Mouse (Mus musculus) mouse embryonic stem cell (cell line): ENCODE data around the gene Pds5b.
"Not testable (repeated sequence)": the region's sequence is repeated elsewhere in the genome, so short reads cannot be mapped to it uniquely, and the experiment has no call there.

Source experiments
- in situ Hi-C, 2 experiments: fragments of 300-500 bp; cut with MboI; formaldehyde crosslinking; loops; 1 replicate in 1 of 2; 3 replicates in 1 of 2; pipeline ENCODE4 v1.14.3; 2019 to 2020; ENCODE audit warnings: low sequenced_read_pairs in 2 of 2, low pct_unique_long_range_greater_than_20kb in 1 of 2, mixed read lengths in 1 of 2; ENCODE audit not compliant: unreplicated experiment in 1 of 2

Gene Pds5b

DNA sequence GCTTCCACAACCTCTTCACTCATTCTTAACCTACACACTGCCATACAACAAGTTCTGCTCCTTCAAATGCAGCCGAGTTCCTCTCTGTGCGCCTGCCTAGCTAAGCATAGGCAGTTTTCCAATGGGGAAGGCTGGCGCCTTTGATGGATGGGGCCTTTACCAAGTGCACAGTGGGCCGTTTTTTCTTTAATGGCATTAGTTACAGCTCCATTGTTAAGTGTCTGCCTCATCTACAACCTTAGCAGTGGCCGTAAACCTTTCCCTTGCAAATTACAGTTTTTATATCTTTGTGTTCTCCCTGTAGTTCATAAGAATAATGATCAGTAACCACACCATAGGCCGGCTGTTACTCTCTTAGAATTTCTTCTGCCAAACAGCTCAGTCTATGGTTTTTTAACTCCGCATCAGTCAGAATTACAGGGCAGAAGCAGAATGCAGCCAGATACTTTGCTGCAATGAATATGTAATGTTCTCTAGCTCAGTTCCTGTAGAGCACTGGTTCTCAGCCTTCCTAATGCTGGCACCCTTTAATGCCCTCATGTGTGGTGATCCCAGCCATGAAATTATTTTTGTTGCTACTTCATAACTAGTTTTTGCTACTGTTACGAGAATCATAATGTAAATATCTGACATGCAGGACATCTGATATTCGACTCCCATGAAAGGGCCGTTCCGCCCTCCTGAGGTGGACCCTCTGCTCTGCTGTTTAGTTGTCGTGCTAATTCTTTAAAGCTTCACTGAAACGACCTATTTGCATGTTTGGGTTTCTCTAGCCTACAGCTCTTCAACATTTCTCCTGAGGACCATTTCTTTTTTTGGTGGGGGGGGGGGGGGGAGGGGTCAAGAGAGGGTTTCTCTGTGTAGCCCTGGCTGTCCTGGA is 140.8 kb downstream of the Pds5b start:
- in situ Hi-C loops: no loop called here

DNA sequence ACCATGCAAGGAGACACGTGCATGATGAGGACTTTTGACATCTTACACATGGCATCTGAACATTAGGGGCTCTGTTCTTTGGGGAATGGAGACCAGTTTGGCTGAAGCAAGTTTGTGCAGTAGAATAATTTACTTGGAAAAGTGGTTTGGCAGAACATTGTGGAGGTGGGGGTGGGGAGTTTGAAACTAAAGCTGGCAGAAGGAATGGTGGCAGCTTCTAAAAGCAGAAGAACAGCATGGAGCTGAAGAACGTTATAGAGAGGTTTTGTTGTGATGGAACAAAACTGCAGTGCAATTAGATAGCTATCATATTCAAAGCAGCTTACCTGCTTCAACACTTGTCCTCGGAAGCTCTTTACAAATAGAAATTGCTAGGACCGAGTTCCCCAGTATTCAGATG is 141.9 kb downstream of the Pds5b start:
- in situ Hi-C loops: no loop called here

DNA sequence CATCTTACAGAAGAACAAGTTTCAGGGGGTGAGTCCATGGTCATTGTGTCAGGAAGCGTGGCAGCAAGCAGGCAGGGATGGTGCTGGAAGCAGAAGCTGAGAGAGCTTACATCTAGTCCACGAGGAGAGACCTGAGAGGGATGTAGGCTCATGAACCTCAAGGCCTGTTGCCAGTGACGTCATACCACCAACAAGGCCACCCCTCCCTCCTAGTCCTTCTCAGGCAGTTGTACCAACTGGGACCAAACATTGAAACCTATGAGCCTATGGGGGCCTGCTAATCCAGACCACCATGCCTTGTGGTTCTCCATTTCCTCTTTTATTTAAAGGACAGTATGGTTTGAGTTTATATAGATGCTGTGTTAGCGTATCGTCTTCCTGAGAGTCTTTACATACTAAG is 143.2 kb downstream of the Pds5b start:
- in situ Hi-C loops: no loop called here

DNA sequence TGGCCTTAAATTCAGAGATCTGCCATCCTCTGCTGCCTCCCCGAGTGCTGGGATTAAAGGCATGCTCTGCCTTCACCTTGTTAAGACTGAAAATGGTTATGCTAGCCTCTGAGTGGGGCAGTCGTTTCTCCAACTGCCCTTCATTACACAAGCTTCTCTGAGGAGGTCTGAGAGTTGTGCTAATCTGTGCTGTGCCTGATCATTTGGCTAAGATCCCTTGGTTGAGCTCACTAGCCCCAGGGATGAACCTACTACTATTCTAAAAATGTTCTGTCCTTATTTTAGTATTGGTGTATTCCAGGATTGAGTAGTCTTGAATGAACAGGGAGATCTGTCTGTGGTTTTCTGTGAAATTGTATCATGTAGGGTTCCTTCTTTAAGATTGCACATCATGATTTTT is 144.5 kb downstream of the Pds5b start:
- in situ Hi-C loops: no loop called here

GRCm38 (mm10) chr5:150818886-150819285 is 145.3 kb downstream of the Pds5b start:
- in situ Hi-C loops: no loop called here

DNA sequence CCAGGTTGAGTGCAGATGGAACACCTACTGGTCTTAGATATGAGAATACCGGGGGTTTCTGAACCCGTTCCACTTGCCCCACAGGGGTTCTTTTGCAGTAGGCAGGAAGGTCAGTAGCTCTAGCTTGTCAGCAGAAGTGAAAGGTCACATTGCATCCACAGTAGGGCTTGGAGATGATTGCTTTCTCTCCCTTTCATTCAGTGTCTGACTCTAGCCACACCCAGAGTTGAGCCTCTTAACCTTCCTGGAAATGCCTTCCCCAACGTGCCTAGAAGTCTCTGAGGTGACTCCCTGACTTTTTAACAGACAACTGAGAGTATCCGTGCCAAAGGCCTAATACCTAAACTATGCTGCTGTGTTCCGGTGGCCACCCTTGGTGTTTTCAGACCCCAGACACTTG is 146.0 kb downstream of the Pds5b start:
- in situ Hi-C loops: no loop called here

GRCm38 (mm10) chr5:150821152-150821551 is 147.6 kb downstream of the Pds5b start:
- in situ Hi-C loops: no loop called here

DNA sequence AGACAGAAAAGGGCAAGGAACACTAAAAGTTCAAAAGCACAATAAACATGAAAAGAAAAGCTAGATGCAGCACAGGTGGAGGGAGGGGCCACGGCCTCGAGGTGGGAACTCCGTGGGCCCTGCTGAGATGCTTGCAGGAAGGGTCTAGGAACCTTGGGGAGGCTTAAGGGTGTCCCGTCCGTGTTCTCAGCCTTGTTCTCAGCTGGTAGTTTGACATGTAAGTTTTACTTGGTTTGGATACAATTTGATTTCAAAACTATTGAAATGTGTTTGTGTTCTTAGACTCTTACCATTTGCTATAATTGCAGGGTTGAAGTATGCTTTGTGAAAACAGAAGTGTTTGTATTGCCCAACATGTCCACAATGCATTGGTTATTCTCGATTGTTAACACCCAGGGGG is 149.2 kb downstream of the Pds5b start:
- in situ Hi-C loops: no loop called here

GRCm38 (mm10) chr5:150823361-150823760 is 149.8 kb downstream of the Pds5b start:
- in situ Hi-C loops: no loop called here

DNA sequence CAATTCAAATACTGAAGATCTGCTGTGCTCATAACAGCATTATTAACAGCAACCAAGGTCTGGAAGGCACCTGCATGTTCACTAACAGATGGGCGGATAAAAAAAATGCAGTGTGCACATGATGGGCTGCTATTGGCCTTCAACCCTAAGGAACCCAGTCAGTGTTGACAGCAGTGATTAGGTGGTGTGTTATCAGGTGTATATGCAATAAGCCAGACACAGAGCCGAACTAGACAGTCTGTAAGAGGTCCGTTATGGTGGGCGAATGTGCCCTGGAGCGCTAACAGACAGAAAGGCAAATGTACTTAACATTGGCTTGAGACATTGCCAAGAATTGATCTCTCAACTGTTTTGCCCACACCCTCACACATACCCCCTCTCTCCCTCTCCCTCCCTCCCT is 156.0 kb downstream of the Pds5b start:
- in situ Hi-C loops: no loop called here

- in situ Hi-C loops: no loop called here
Observed at GRCm38 (mm10) chr5:150830718-150831117, 157.2 kb downstream of the Pds5b start.

DNA sequence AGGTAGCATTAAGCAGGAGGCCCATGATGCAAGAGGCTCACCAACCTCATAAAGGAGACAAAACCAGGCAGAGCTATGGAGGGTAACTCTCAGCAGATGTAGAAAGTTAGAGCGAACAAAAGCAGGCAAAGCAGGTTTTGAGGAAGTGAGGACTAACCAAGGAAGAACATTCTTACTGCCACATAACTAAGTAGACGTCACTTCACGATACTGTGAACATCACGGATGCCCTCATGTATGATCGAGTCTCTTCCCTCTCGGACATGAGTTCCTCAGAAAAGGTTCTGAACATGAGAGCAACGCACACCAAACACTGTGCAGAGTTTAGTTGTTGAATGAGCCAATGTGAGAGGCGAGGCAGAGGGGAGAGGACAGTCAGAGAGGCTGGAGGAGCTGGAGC is 163.2 kb downstream of the Pds5b start:
- in situ Hi-C loops: no loop called here

DNA sequence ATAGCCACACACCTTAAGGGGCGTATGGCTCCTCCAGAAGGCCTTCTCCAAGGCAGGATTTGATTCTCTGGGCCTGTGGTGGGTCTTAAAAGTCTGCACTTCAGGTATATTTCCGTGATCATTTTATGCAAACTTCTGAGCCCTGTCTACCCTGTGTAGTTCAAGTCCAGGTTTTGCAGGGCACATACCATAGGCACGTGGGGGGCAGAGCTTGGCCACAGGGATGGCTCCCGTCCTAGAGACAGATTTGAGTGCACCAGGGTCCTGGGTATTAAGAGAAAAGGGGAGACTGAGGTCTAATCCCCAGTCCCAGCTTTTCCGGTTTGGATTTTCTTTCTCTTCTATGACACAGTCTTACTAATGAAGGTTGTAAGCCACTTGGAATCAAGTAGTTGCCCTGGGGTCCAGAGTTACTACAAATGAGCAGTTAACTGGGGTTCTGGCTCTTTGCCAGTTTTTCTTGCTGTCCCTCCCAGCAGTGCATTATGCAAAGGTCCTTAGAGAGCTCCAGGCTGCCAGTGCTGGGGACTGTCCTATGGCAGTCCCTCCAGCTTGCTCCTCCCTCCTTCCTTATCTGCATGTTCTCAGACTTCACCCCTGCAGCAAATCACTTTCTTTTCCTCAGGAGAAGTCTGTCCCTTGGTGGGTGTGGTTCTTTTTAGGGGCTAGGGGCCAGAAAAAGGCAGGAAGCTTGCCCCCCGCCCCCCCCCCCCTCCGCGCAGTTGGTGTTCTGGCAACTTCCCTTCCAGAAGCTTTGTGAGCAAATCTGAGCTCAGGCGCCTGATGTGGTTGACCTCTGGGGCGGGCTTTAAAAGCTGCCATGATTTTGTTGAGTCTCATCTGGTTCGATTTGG is 166.4 kb downstream of the Pds5b start:
- in situ Hi-C loops: no loop called here

GRCm38 (mm10) chr5:150840596-150840995 is 167.1 kb downstream of the Pds5b start:
- in situ Hi-C loops: no loop called here

GRCm38 (mm10) chr5:150845961-150846360 is 172.4 kb downstream of the Pds5b start:
- in situ Hi-C loops: no loop called here

- in situ Hi-C loops: no loop called here
Observed at GRCm38 (mm10) chr5:150850821-150851220, 177.3 kb downstream of the Pds5b start.

DNA sequence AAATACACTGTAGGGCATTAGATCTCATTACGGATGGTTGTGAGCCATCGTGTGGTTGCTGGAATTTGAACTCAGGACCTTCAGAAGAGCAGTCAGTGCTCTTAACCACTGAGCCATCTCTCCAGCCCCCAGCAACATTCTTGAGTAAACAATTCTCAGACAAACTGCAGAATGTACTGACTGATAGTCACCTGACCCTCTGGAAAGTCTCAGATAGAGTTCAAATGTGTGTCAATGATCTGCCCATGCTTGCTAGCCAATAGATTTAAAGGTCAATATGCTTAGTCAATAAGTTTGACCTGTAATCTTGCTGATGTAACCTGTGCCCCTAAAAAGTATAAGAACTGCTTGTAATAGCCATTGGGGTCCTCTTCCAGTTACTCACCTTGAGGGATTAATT is 178.6 kb downstream of the Pds5b start:
- in situ Hi-C loops: not testable (repeated sequence)

GRCm38 (mm10) chr5:150854506-150854905 is 181.0 kb downstream of the Pds5b start:
- in situ Hi-C loops: no loop called here

DNA sequence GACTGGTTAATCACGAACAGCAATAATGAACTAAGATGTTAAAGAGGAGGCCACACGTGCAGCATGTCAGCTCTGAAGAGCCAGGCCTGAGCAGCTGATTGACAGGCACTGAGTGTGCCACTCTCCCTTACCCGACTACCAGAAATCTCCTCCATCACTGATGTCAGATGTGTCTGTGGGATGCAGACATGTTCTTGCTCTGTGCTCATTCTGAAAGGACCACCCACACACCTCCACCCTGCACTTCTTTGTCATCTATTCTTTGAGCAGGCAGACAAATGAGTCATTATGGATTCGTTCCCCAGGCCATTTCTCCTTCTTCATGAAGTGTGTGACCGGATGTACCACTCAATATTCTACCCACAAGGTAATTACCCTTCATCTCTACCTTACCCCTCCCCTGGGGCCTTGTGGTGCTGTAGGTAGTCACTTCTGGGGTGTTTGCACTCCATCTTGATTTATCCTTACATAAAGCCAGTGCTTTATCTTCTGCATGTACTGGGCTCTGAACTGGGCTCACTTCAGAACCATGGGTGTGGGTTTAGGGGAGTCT is 186.2 kb downstream of the Pds5b start:
- in situ Hi-C loops: no loop called here
